ENCODE assay signal across 22 mouse cellular contexts in the genomic region with DNA sequence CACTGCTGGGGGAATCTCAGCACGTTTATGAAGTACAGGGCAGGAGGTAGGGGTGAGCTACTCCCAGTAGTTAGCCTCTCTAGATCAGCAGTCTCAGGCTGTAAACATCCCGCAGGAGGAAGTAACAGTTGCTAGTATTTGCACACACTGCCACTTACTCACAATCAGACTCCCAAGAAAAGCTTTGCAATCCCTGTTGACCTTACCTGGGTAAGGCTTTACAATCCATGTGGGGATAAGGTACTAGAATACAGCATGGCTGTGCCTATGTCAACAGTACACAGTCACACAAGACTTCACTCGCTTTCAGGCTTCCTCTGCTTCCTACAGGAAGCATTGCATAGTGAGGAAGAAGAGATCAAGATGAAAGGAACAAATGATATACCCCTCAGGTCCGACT.
"Had no signal": no experiment of that assay in that cellular context is flagged by ENCODE, and none has a peak within 500 bp of the region (broad histone marks: within the 10 kb centered on the region; RNA-seq: fewer than 3 reads in every experiment).

No protein-coding gene starts in this region.

- H3K9me3 ChIP-seq: limb, embryonic 10.5 days; limb, embryonic 13.5 days; liver, embryonic 12.5 days; liver, embryonic 15.5 days; megakaryocyte, embryonic 14.5 days; midbrain, embryonic 10.5 days; midbrain, embryonic 13.5 days; neural tube, embryonic 13.5 days; stomach, embryonic 15.5 days had no signal

- H3K27me3 ChIP-seq: limb, embryonic 13.5 days; liver, embryonic 12.5 days; liver, embryonic 15.5 days; megakaryocyte, embryonic 14.5 days; midbrain, embryonic 13.5 days; neural tube, embryonic 13.5 days; stomach, embryonic 15.5 days had no signal

- H3K4me1 ChIP-seq: limb, embryonic 10.5 days; midbrain, embryonic 10.5 days had no signal

- ATAC-seq: inflammation-experienced regulatory T-cells, adult 6 months; liver, embryonic 12.5 days; midbrain, embryonic 13.5 days; midbrain, embryonic 16.5 days had no signal

- H3K4me3 ChIP-seq: limb, embryonic 10.5 days; limb, embryonic 13.5 days; liver, embryonic 12.5 days; liver, embryonic 15.5 days; megakaryocyte, embryonic 14.5 days; midbrain, embryonic 10.5 days; midbrain, embryonic 13.5 days; myocyte; neural tube, embryonic 13.5 days; stomach, embryonic 15.5 days had no signal

- H3K4me2 ChIP-seq: limb, embryonic 13.5 days; liver, embryonic 12.5 days; liver, embryonic 15.5 days; midbrain, embryonic 13.5 days; neural tube, embryonic 13.5 days; stomach, embryonic 15.5 days had no signal

- DNase-seq: kidney, adult 18-20 months; kidney, adult 9 months; kidney, postnatal 14 days; kidney, postnatal 4 days; liver; retina, postnatal 1 day; right cerebral cortex, postnatal 25 days; spleen, adult 18-20 months; thymus, adult 2 months; thymus, postnatal 25 days had no signal

- H3K27ac ChIP-seq: limb, embryonic 10.5 days; limb, embryonic 13.5 days; liver, embryonic 12.5 days; liver, embryonic 15.5 days; midbrain, embryonic 10.5 days; midbrain, embryonic 13.5 days; neural tube, embryonic 13.5 days; stomach, embryonic 15.5 days had no signal

- H3K36me3 ChIP-seq: liver, embryonic 15.5 days; midbrain, embryonic 13.5 days; stomach, embryonic 15.5 days had no signal

- H3K9ac ChIP-seq: limb, embryonic 13.5 days; liver, embryonic 12.5 days; liver, embryonic 15.5 days; midbrain, embryonic 13.5 days; neural tube, embryonic 13.5 days; stomach, embryonic 15.5 days had no signal
